Mouse (Mus musculus): ENCODE data around the gene Hoxc5.

GRCm38 (mm10) chr15:102965003-102965891 is 2.0 kb upstream of the Hoxc5 start:
- TF ChIP-seq POLR2A (IDR thresholded peaks at IDR 0.05; ENCODE audit: control insufficient read depth, extremely low read depth, insufficient read depth, low read length, poor library complexity) (no peak), CTCF (IDR thresholded peaks at IDR 0.05; ENCODE audit: borderline replicate concordance, control insufficient read depth, extremely low read depth, insufficient read depth, low read length, poor library complexity) (no peak)
